Mouse (Mus musculus) layer of hippocampus, adult 6 months (tissue): ENCODE measurements around the gene Dennd1b. TPM values are rescaled to one million over a fixed set of nuclear protein-coding genes. Genes with fewer than 3 reads are reported as not detected.

Experiments
- long read RNA-seq, 2 experiments: library from polyadenylated mRNA; unstranded; transcript quantifications; one replicate each; pipeline ENCODE4 v2.0.0; 2019 to 2020
- polyA plus RNA-seq: library from polyadenylated mRNA; unstranded; fragments of <200 nt; fragmentation: Nextera tagmentation; gene quantifications from 2 replicates; pipeline ENCODE4 v1.2.3, GENCODE M21; 2021

Dennd1b gene
- 1.1 and 2.1 TPM in 2 replicates for polyA plus RNA-seq
- long read RNA-seq, experiment 1, partial matches to known transcripts = 0 of 1 reads
- long read RNA-seq, experiment 1, other reads (novel, unspliced or antisense) = 1 of 1 reads
- long read RNA-seq, experiment 2, partial matches to known transcripts = 2 of 5 reads
- long read RNA-seq, experiment 2, other reads (novel, unspliced or antisense) = 3 of 5 reads

GRCm38 (mm10) chr1:138963161-138963867, at the start of gene Dennd1b:
Gene Dennd1b, plus strand, starts transcription at chr1:138963435.

Other genes starting within 250 kb of the Dennd1b start
- 3.7 and 4.2 TPM in 2 replicates for gene Lhx9, start 114.9 kb upstream of the Dennd1b start, polyA plus RNA-seq
- gene 2310009B15Rik, start 106.6 kb upstream of the Dennd1b start, polyA plus RNA-seq = 83.2 and 95.9 TPM in 2 replicates